Mouse (Mus musculus) kidney, adult 2 months (tissue): Measurements from ENCODE around the gene Crlf1.

Source experiments
- CTCF ChIP-seq: fragments of 200-500 bp; conservative IDR thresholded peaks from 2 replicates; pipeline ENCODE4 v1.5.1; 2011; ENCODE audit warnings: low read depth, mild to moderate bottlenecking, control low read depth, low read length, moderate library complexity, mixed read lengths; ENCODE audit not compliant: insufficient read depth, insufficient read length
- POLR2A ChIP-seq: fragments of 200-500 bp; IDR thresholded peaks from one replicate; pipeline ENCODE4 v1.6.1; 2011; ENCODE audit warnings: low read depth, low read length, control low read depth

DNA sequence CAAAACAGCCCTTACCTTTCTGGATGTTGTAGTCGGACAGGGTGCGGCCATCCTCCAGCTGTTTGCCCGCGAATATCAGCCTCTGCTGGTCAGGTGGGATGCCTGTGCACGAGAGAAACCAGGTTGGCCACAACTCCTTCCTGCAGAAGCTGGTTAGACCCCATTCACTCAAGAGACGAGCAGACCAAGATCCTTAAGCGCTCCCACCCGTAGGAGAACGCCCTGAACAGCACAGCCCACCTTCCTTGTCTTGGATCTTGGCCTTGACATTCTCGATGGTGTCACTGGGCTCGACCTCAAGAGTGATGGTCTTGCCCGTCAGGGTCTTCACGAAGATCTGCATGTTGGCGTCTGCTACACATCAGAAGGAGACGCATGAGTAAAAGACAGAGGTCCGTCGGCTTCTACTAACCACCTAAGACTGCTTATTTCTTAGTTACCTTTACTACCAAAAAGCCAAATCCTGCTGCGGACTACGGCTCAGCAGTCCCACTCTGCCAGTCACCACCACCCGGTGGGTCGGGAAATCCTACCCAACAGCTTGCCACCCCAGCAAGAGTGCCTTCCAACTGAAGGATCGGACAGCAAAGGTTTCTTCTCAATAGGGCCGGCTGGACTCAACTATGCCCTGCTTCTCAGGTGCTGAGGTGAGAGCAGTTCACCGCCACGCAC lies 16.5 kb downstream of the Crlf1 start:
- TF ChIP-seq CTCF (no peak), POLR2A (no peak)
